Comparison of ENCODE assay signal across 28 mouse cellular contexts in genomic region chr1:152011741-152012140, GRCm38 (mm10).
"Had no signal": no experiment of that assay in that cellular context is flagged by ENCODE, and none has a peak within 500 bp of the region (broad histone marks: within the 10 kb centered on the region; RNA-seq: fewer than 3 reads in every experiment).

No protein-coding gene starts in this region.

- H3K36me3 ChIP-seq: heart, embryonic 13.5 days; heart, embryonic 15.5 days; hindbrain, embryonic 12.5 days; hindbrain, embryonic 15.5 days; kidney, embryonic 15.5 days; limb, embryonic 10.5 days; limb, embryonic 12.5 days; liver, embryonic 13.5 days; liver, embryonic 15.5 days had no signal

- H3K27me3 ChIP-seq: heart, embryonic 13.5 days; heart, embryonic 15.5 days; hindbrain, embryonic 12.5 days; hindbrain, embryonic 15.5 days; kidney, embryonic 15.5 days; limb, embryonic 12.5 days; liver, embryonic 13.5 days; liver, embryonic 15.5 days had no signal

- DNase-seq: gastrocnemius, postnatal 14 days; gastrocnemius, postnatal 36 days; heart, adult 2 months; heart, postnatal 14 days; heart, postnatal 36 days; kidney, adult 11 months; kidney, adult 2 months; kidney, adult 9 months; kidney, postnatal 14 days; kidney, postnatal 36 days; layer of hippocampus, adult 9-11 months; liver; liver, embryonic 13.5 days; liver, postnatal 0 days had no signal

- H3K9me3 ChIP-seq: heart, embryonic 13.5 days; heart, embryonic 15.5 days; hindbrain, embryonic 12.5 days; hindbrain, embryonic 15.5 days; kidney, embryonic 15.5 days; limb, embryonic 10.5 days; limb, embryonic 12.5 days; liver, embryonic 13.5 days; liver, embryonic 15.5 days had no signal

- H3K4me2 ChIP-seq: heart, embryonic 11.5 days; heart, embryonic 13.5 days; heart, embryonic 15.5 days; hindbrain, embryonic 12.5 days; hindbrain, embryonic 15.5 days; kidney, embryonic 15.5 days; limb, embryonic 12.5 days; liver, embryonic 11.5 days; liver, embryonic 13.5 days; liver, embryonic 15.5 days had no signal

- H3K9ac ChIP-seq: heart, embryonic 13.5 days; heart, embryonic 15.5 days; hindbrain, embryonic 12.5 days; hindbrain, embryonic 15.5 days; kidney, embryonic 15.5 days; limb, embryonic 12.5 days; liver, embryonic 13.5 days; liver, embryonic 15.5 days; liver, postnatal 0 days had no signal

- H3K27ac ChIP-seq: heart, adult 2 months; heart, embryonic 13.5 days; heart, embryonic 15.5 days; hindbrain, embryonic 12.5 days; hindbrain, embryonic 15.5 days; hindbrain, postnatal 0 days; kidney, embryonic 15.5 days; kidney, postnatal 0 days; left cerebral cortex, adult 2 months; limb, embryonic 10.5 days; limb, embryonic 12.5 days; liver, embryonic 13.5 days; liver, embryonic 15.5 days had no signal

- H3K4me3 ChIP-seq: heart, adult 2 months; heart, embryonic 13.5 days; heart, embryonic 15.5 days; hindbrain, embryonic 12.5 days; hindbrain, embryonic 15.5 days; kidney, embryonic 15.5 days; left cerebral cortex, adult 2 months; limb, embryonic 10.5 days; limb, embryonic 12.5 days; liver, embryonic 13.5 days; liver, embryonic 15.5 days had no signal

- H3K4me1 ChIP-seq: kidney, embryonic 15.5 days had no signal

- ATAC-seq: hindbrain, postnatal 0 days; intestine, embryonic 16.5 days; liver, postnatal 0 days had no signal
